Mouse (Mus musculus) megakaryocyte-erythroid progenitor cell, adult 5-6 weeks (primary cell): Measurements from ENCODE around the gene Sowaha. TPM values are rescaled to one million over a fixed set of nuclear protein-coding genes. Genes with fewer than 3 reads are reported as not detected.

Experiments
- total RNA-seq, 2 experiments: library from RNA; stranded (forward) in 1 of 2; stranded (reverse) in 1 of 2; fragments of 200-1000, 215-1000 nt in 1 of 2; fragments of >200 nt in 1 of 2; fragmentation: Nextera tagmentation in 1 of 2; gene quantifications; 2 replicates each; pipeline ENCODE4 v1.2.3; 2014 to 2017

The Sowaha gene
- total RNA-seq, 2 experiments from 2014 or later = 3.7 to 3.9 TPM

Other genes with a start within 250 kb of the Sowaha start
- 114 and 126 TPM in 2 replicates for gene Hspa4, start 179.8 kb downstream of the Sowaha start, total RNA-seq (2014; fragmentation: Nextera tagmentation)
- 598 and 714 TPM in 2 replicates for gene Hspa4, start 179.8 kb downstream of the Sowaha start, total RNA-seq (2017)
- 14.9 and 27.5 TPM in 2 replicates for gene Zcchc10, start 155.6 kb downstream of the Sowaha start, total RNA-seq (2014; fragmentation: Nextera tagmentation)
- 3.8 and 8.7 TPM in 2 replicates for gene Zcchc10, start 155.6 kb downstream of the Sowaha start, total RNA-seq (2017)
- gene Aff4, start 129.4 kb downstream of the Sowaha start, total RNA-seq (2014; fragmentation: Nextera tagmentation) = 55.8 and 78.3 TPM in 2 replicates
- gene Aff4, start 129.4 kb downstream of the Sowaha start, total RNA-seq (2017) = 39.1 and 45.0 TPM in 2 replicates
- 2.6 TPM in 1 of 2 replicates, not detected in the other for gene Leap2, start 57.1 kb downstream of the Sowaha start, total RNA-seq (2014; fragmentation: Nextera tagmentation)
- not detected in 2 replicates for gene Leap2, start 57.1 kb downstream of the Sowaha start, total RNA-seq (2017)
- 289 and 326 TPM in 2 replicates for gene Uqcrq, start 49.4 kb downstream of the Sowaha start, total RNA-seq (2014; fragmentation: Nextera tagmentation)
- gene Uqcrq, start 49.4 kb downstream of the Sowaha start, total RNA-seq (2017) = 30.9 and 67.9 TPM in 2 replicates
- 0.24 and 0.32 TPM in 2 replicates for gene Gdf9, start 49.3 kb downstream of the Sowaha start, total RNA-seq (2014; fragmentation: Nextera tagmentation)
- gene Gdf9, start 49.3 kb downstream of the Sowaha start, total RNA-seq (2017) = 0.42 and 0.80 TPM in 2 replicates
- not detected in 2 replicates for gene Gm10447, start 23.2 kb downstream of the Sowaha start, total RNA-seq (2014; fragmentation: Nextera tagmentation)
- gene Gm10447, start 23.2 kb downstream of the Sowaha start, total RNA-seq (2017) = not detected in 2 replicates
- not detected in 2 replicates for gene Shroom1, start 23.1 kb downstream of the Sowaha start, total RNA-seq (2014; fragmentation: Nextera tagmentation)
- not detected in 2 replicates for gene Shroom1, start 23.1 kb downstream of the Sowaha start, total RNA-seq (2017)
- gene Gm9837, start 9.8 kb downstream of the Sowaha start, total RNA-seq (2014; fragmentation: Nextera tagmentation) = not detected in 2 replicates
- gene Gm9837, start 9.8 kb downstream of the Sowaha start, total RNA-seq (2017) = not detected in 2 replicates
- not detected in 2 replicates for gene Gm9945, start 108 bp downstream of the Sowaha start, total RNA-seq (2014; fragmentation: Nextera tagmentation)
- not detected in 2 replicates for gene Gm9945, start 108 bp downstream of the Sowaha start, total RNA-seq (2017)
- gene Sept8, start 39.0 kb upstream of the Sowaha start, total RNA-seq (2014; fragmentation: Nextera tagmentation) = 229 and 247 TPM in 2 replicates
- gene Sept8, start 39.0 kb upstream of the Sowaha start, total RNA-seq (2017) = 135 and 175 TPM in 2 replicates
- gene Kif3a, start 87.1 kb upstream of the Sowaha start, total RNA-seq (2014; fragmentation: Nextera tagmentation) = 14.4 and 14.6 TPM in 2 replicates
- gene Kif3a, start 87.1 kb upstream of the Sowaha start, total RNA-seq (2017) = 20.0 and 21.9 TPM in 2 replicates
- gene Il4, start 138.4 kb upstream of the Sowaha start, total RNA-seq (2014; fragmentation: Nextera tagmentation) = not detected in 2 replicates
- 3.5 and 5.0 TPM in 2 replicates for gene Il4, start 138.4 kb upstream of the Sowaha start, total RNA-seq (2017)
- not detected in 2 replicates for gene Il13, start 154.4 kb upstream of the Sowaha start, total RNA-seq (2014; fragmentation: Nextera tagmentation)
- gene Il13, start 154.4 kb upstream of the Sowaha start, total RNA-seq (2017) = not detected in 2 replicates
- 53.6 and 58.6 TPM in 2 replicates for gene Rad50, start 227.0 kb upstream of the Sowaha start, total RNA-seq (2014; fragmentation: Nextera tagmentation)
- gene Rad50, start 227.0 kb upstream of the Sowaha start, total RNA-seq (2017) = 91.4 and 110 TPM in 2 replicates
- gene Il5, start 240.5 kb upstream of the Sowaha start, total RNA-seq (2014; fragmentation: Nextera tagmentation) = not detected in 2 replicates
- gene Il5, start 240.5 kb upstream of the Sowaha start, total RNA-seq (2017) = not detected in 2 replicates